Mouse (Mus musculus): ENCODE data around the gene Rasl11a. TPM values are rescaled to one million over a fixed set of nuclear protein-coding genes. Genes with fewer than 3 reads are reported as not detected.

Rasl11a gene
- polyA plus RNA-seq, 1 experiment from 2014 or later = 14.6 TPM

DNA sequence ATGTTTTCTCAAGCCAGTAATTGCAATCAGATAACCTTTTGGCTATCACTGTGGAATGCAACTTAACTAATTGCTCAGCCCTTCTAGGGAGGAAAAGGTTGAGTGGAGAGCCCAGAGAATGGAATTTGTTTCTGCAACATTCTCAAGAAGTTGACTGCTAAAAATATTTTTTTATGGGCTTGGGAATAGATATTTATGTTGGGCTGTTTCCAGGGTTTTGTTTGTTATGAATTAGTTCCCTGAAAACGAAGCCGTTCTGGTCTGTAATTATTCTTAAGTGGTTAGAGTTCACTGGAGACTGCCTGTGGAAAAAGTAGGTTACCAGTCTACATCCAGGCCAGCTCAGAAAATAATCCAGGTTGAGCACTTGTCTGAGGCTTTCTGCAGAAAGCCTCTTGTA, 1.6 kb downstream of the Rasl11a start:
- no peaks in the 10 kb centered on the region for H3K27me3 ChIP-seq
- no peaks in the 10 kb centered on the region for H3K9me3 ChIP-seq
- peak overlapping the region; percentile 66; the same call in 1 of the 2 replicates for H3K4me3 ChIP-seq
- 29% methylated on average over 2 of the region's 2 CpGs for WGBS
- ATAC-seq (ENCODE audit: insufficient number of reproducible peaks, insufficient read depth, low FRiP score, low TSS enrichment, low read depth) = no peak
- 0 out of 2 replicates have a peak overlapping the region, but pooled peaks have one; percentile 41 for H3K27ac ChIP-seq
- peaks cover 20% of the 10 kb centered on the region for H3K4me1 ChIP-seq
- no peaks in the 10 kb centered on the region for H3K36me3 ChIP-seq
- H3K9ac ChIP-seq = peak overlapping the region; percentile 75; the same call in 1 of the 2 replicates
- H3K4me2 ChIP-seq = peak overlapping the region; percentile 98

DNA sequence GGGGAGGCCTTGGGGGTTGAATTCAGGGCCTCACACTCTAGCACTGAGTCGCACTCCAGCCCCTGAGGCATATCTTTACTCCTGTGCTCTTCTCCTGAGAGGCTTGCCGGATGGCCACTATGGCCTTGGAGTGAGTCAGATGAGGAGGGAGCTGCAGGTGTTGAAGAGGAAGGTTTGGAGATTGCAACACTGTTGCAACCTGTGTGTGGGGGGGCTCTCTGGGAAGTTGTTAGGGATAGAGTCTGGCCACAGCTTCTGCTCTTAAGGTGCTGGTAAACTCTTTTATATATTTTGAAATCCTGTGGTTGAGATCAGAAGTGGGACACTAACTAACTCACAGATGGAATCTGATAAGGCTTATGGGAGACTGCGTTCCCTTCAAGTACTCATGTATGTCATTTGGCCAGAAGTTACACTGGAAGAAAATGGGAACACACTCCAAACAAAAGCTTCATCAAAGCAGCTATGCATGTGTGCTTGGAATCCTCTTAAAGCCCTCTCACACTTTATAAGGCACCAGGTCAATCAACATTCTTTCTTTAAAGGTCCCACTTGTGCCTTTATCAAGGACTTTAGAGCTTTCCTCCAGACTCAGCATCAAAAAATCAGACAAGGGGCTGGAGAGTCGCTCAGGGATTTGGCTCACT, 4.2 kb downstream of the Rasl11a start:
- 87% methylated on average over 4 of the region's 4 CpGs for WGBS

DNA sequence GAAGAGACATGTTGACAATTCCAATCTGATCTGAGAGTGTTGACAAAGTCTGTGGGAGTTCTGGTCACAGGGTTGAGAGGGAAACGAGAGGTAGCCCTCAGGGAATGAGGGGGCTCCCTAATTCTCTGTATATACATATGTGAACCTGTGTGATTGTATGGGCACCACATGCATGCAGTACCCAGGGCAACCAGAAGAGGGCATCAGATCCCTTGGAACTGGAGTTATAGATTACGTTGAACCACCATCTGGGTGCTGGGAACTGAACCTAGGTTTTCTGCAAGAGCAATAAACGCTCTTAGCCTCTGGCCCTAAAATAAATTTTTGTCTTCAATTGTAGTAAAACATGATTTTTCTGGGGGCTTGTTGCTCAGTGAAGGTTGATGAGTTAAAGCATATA, 11.2 kb downstream of the Rasl11a start:
- H3K4me3 ChIP-seq = no peak overlapping the region
- H3K9ac ChIP-seq = no peak overlapping the region
- no peaks in the 10 kb centered on the region for H3K36me3 ChIP-seq
- no peak overlapping the region for H3K4me2 ChIP-seq
- no peaks in the 10 kb centered on the region for H3K4me1 ChIP-seq
- no peak overlapping the region for H3K27ac ChIP-seq
- ATAC-seq (ENCODE audit: insufficient number of reproducible peaks, insufficient read depth, low FRiP score, low TSS enrichment, low read depth) = no peak
- no peaks in the 10 kb centered on the region for H3K9me3 ChIP-seq
- WGBS = 87% methylated on average over 3 of the region's 3 CpGs
- H3K27me3 ChIP-seq = no peaks in the 10 kb centered on the region

More for the DNA sequence above, 4.2 kb downstream of the Rasl11a start:
- ATAC-seq (ENCODE audit: insufficient number of reproducible peaks, insufficient read depth, low FRiP score, low TSS enrichment, low read depth) = no peak
- no peaks in the 10 kb centered on the region for H3K27me3 ChIP-seq
- H3K9ac ChIP-seq = no peak overlapping the region
- H3K36me3 ChIP-seq = no peaks in the 10 kb centered on the region
- H3K9me3 ChIP-seq = no peaks in the 10 kb centered on the region
- no peak overlapping the region for H3K4me3 ChIP-seq
- H3K4me2 ChIP-seq = no peak overlapping the region
- H3K4me1 ChIP-seq = peaks cover 19% of the 10 kb centered on the region
- no peak overlapping the region for H3K27ac ChIP-seq

DNA sequence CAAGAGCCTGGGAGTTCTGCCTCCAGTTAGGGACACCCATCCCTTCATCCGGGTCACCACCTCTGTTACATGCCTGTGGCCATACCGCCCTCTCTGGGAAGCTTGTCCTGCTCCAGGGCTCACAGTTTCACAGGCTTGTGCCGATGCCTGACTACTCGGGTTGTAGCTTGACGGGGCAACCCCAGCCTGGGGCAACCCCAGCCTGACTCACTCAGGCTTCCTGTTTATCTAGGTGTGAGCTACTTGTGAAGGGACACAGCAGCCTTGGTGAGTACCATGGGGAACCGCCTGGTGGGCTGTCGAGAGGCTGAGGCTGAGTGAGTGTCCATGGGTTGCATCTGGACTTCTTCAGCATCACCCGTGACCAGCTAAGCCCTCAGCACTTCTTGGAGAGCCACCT, 12.7 kb downstream of the Rasl11a start:
- no peaks in the 10 kb centered on the region for H3K27me3 ChIP-seq
- WGBS = 72% methylated on average over 8 of the region's 8 CpGs
- H3K4me1 ChIP-seq = no peaks in the 10 kb centered on the region
- H3K36me3 ChIP-seq = no peaks in the 10 kb centered on the region
- no peak overlapping the region for H3K4me3 ChIP-seq
- H3K9ac ChIP-seq = no peak overlapping the region
- H3K4me2 ChIP-seq = no peak overlapping the region
- no peak overlapping the region for H3K27ac ChIP-seq
- ATAC-seq (ENCODE audit: insufficient number of reproducible peaks, insufficient read depth, low FRiP score, low TSS enrichment, low read depth) = no peak
- H3K9me3 ChIP-seq = no peaks in the 10 kb centered on the region

DNA sequence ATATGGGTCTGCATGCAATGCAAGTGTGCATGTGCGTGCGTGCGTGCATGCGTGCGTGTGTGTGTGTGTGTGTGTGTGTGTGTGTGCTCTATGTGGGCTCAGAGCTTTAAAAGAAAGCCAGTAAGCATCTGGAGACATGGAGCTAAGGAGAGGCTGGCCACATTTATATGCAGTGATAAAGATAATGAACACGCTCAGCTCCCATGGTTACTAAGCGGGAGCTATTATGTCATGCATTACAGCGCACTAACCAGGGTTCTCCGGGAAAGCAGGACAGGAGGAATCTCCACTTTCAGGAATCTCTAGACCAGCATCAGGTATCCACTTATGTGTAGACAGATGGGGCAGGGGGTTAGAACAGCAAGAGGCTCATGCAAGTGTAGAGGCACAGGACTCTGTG, 13.9 kb downstream of the Rasl11a start:
- Histone ChIP-seq H3K9ac (no peak overlapping the region), H3K36me3 (no peaks in the 10 kb centered on the region), H3K4me3 (no peak overlapping the region), H3K4me1 (no peaks in the 10 kb centered on the region), H3K27me3 (no peaks in the 10 kb centered on the region), H3K4me2 (no peak overlapping the region), H3K27ac (no peak overlapping the region), H3K9me3 (no peaks in the 10 kb centered on the region)
- no peak for ATAC-seq (ENCODE audit: insufficient number of reproducible peaks, insufficient read depth, low FRiP score, low TSS enrichment, low read depth)
- 90% methylated on average over 9 of the region's 9 CpGs for WGBS

DNA sequence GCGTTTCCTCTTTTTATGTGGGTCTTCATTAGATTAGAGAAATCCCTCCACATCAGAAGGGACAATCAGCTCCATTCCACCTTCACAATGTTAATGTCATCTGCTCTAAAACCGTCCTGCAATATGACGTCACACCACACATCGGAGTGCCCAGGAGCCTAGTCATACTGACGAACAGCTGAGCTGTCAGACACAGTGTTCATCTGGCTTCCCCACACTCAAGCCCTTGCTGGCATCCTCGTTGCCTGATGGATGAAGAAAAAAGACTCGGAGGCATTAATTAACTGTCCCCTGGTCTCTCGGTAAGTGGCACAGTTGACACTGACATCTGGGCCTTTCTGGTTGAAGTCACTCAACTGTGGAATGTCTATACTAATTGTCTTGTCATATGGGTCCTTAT, 14.4 kb downstream of the Rasl11a start:
- Histone ChIP-seq H3K36me3 (no peaks in the 10 kb centered on the region), H3K27me3 (no peaks in the 10 kb centered on the region), H3K4me1 (no peaks in the 10 kb centered on the region), H3K4me3 (no peak overlapping the region), H3K4me2 (no peak overlapping the region), H3K9me3 (no peaks in the 10 kb centered on the region), H3K27ac (no peak overlapping the region), H3K9ac (no peak overlapping the region)
- no peak for ATAC-seq (ENCODE audit: insufficient number of reproducible peaks, insufficient read depth, low FRiP score, low TSS enrichment, low read depth)
- 80% methylated on average over 8 of the region's 8 CpGs for WGBS

DNA sequence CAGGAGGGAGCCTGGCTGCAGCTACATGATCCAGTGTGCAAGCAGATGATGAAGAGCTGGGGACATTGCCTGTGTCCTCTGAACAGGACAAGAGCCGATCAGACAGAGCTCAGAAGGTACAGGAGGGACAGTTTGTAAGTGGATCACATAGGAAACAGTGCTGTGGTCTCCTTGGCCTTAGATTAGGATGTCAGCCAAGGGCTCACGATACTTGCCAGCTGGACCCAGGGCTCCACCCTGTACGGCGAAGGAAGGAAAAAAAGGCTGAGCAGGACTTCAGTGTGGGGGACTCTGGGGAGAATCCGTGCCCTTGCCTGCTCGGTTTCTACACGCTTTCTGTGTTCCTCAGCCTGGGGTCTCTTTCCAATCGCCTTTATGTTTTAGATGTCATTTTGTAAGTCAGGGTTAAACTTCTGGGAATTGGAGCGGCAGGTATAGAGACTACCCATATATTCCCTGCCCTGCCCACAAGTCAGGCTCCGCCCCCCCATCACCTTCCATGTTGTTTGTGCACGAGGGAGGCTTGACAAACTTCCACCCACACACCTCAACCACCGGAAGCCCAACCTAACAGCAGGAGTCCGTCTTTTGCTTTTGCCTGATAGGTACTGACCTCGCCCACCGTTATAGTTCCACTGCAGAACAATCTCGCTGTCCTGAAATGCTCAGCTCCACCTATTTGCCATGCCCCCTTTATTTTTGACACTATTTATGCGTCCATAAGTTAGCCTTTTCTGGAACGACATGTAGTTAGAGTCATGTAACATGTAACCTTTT, 15.5 kb downstream of the Rasl11a start:
- no peak overlapping the region for H3K27ac ChIP-seq
- H3K4me2 ChIP-seq = no peak overlapping the region
- no peak overlapping the region for H3K4me3 ChIP-seq
- H3K9ac ChIP-seq = no peak overlapping the region
- H3K36me3 ChIP-seq = no peaks in the 10 kb centered on the region
- H3K4me1 ChIP-seq = no peaks in the 10 kb centered on the region
- ATAC-seq (ENCODE audit: insufficient number of reproducible peaks, insufficient read depth, low FRiP score, low TSS enrichment, low read depth) = no peak
- no peaks in the 10 kb centered on the region for H3K9me3 ChIP-seq
- H3K27me3 ChIP-seq = no peaks in the 10 kb centered on the region
- WGBS = 83% methylated on average over 18 of the region's 18 CpGs

DNA sequence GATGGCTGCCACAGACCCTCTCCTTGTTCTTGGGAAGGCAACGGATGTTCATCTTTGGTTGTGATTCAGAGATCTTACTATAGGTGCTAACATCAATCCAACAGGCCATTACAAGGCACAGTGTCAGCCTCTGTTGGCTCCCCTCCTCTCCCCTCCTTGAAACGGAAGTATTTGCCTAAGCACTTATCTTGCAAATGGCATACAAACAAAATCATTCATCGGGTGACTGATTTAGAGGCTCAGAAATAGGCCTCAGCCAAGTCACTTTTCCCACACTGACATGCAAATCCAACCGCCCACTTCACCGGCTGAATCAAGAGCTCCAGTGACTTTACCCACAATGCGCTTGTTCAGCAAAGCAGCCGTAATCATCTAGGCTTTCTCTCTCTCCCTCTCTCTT, 16.7 kb downstream of the Rasl11a start:
- WGBS = 53% methylated on average over 7 of the region's 7 CpGs
- no peak for ATAC-seq (ENCODE audit: insufficient number of reproducible peaks, insufficient read depth, low FRiP score, low TSS enrichment, low read depth)
- Histone ChIP-seq H3K36me3 (no peaks in the 10 kb centered on the region), H3K4me1 (no peaks in the 10 kb centered on the region), H3K9me3 (no peaks in the 10 kb centered on the region), H3K4me3 (no peak overlapping the region), H3K27ac (no peak overlapping the region), H3K4me2 (no peak overlapping the region), H3K27me3 (no peaks in the 10 kb centered on the region), H3K9ac (no peak overlapping the region)

DNA sequence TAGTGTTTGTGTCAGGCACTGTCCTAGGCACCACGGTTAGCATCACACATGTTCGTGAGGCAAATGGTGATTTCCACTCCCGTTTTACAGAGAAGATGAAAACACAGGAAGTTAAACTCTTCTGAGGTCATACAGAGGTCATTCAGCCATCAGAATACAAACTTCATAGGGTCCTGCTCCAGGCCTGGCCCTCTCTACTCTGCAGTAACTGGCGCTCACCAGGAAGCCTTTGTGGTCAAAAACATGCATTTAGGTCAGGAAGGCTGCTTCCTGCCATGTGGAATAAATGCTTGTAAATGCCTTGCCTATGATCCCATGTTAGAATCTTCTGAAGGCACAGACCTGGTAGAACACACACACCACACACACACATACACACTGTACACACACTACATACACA, 20.6 kb downstream of the Rasl11a start:
- H3K4me3 ChIP-seq = no peak overlapping the region
- H3K4me2 ChIP-seq = no peak overlapping the region
- no peak overlapping the region for H3K9ac ChIP-seq
- 62% methylated on average over 4 of the region's 4 CpGs for WGBS
- no peaks in the 10 kb centered on the region for H3K27me3 ChIP-seq
- H3K4me1 ChIP-seq = peaks cover 7% of the 10 kb centered on the region; the same call in 1 of the 2 replicates
- H3K27ac ChIP-seq = no peak overlapping the region
- H3K9me3 ChIP-seq = no peaks in the 10 kb centered on the region
- no peaks in the 10 kb centered on the region for H3K36me3 ChIP-seq
- no peak for ATAC-seq (ENCODE audit: insufficient number of reproducible peaks, insufficient read depth, low FRiP score, low TSS enrichment, low read depth)

DNA sequence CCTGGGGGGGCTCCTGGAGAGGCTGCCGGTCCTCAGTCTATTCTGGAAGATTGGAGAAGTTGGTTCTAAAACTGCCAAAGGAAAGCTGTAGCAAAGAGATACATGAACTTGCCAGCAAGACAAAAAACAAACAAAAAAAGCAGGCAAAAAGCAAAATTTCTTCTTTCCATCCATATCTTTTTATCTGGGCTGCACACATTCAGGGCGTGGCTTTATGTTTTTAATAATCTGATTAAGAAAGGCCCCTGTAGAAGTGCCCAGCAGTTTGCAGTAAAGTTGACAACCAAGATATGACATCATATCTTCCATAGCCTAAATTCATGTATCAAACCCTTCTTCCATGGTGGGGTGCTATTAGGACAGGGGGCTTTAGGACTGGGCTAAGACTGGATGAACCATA, 21.4 kb downstream of the Rasl11a start:
- 88% methylated on average over 2 of the region's 2 CpGs for WGBS
- Histone ChIP-seq H3K4me1 (peaks cover 7% of the 10 kb centered on the region; the same call in 1 of the 2 replicates), H3K9ac (no peak overlapping the region), H3K9me3 (no peaks in the 10 kb centered on the region), H3K4me2 (no peak overlapping the region), H3K4me3 (no peak overlapping the region), H3K27me3 (no peaks in the 10 kb centered on the region), H3K27ac (no peak overlapping the region), H3K36me3 (no peaks in the 10 kb centered on the region)
- no peak for ATAC-seq (ENCODE audit: insufficient number of reproducible peaks, insufficient read depth, low FRiP score, low TSS enrichment, low read depth)

DNA sequence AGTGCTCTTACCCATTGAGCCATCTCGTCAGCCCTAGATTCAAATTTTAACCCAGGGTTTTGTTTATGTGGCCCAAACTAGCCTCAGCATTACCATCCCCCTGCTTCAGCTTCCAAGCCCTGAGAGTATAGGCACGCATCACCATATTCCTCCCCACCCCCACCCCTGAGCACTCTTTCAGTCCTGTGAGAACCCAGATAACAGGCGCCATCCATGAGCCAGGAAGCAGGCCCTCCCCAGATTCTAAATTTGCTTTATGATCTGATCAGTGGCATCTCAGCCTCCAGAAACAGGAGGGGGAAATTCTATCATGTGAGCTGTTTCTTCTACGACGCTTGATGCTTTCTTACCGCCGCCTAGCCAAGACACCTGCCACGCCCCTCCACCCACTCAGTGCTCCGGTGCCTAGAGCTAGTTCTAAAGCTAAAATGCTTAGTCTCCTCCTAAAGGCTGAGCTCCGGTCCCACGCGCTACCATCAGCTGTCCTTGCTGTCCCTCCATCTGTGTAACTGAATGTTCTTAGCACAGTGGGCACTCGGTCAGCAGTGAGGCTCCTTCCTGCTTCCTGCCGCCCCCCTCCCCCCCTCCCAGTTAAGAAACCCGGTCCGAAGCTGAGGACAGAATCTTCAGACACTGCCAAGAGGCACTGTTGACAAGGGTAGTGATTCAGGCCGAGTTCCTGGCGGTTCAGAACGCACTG, 22.5 kb downstream of the Rasl11a start:
- ATAC-seq (ENCODE audit: insufficient number of reproducible peaks, insufficient read depth, low FRiP score, low TSS enrichment, low read depth) = no peak
- peak overlapping the region; percentile 16; the same call in 1 of the 2 replicates for H3K9ac ChIP-seq
- H3K4me1 ChIP-seq = peaks cover 7% of the 10 kb centered on the region; the same call in 1 of the 2 replicates
- H3K27ac ChIP-seq = no peak overlapping the region
- WGBS = 6% methylated on average over 19 of the region's 19 CpGs
- no peaks in the 10 kb centered on the region for H3K36me3 ChIP-seq
- no peaks in the 10 kb centered on the region for H3K9me3 ChIP-seq
- H3K4me3 ChIP-seq = peak overlapping the region; percentile 22
- peak overlapping the region; percentile 53 for H3K4me2 ChIP-seq
- no peaks in the 10 kb centered on the region for H3K27me3 ChIP-seq
